ENCODE assay signal across 7 mouse cellular contexts in the genomic region with DNA sequence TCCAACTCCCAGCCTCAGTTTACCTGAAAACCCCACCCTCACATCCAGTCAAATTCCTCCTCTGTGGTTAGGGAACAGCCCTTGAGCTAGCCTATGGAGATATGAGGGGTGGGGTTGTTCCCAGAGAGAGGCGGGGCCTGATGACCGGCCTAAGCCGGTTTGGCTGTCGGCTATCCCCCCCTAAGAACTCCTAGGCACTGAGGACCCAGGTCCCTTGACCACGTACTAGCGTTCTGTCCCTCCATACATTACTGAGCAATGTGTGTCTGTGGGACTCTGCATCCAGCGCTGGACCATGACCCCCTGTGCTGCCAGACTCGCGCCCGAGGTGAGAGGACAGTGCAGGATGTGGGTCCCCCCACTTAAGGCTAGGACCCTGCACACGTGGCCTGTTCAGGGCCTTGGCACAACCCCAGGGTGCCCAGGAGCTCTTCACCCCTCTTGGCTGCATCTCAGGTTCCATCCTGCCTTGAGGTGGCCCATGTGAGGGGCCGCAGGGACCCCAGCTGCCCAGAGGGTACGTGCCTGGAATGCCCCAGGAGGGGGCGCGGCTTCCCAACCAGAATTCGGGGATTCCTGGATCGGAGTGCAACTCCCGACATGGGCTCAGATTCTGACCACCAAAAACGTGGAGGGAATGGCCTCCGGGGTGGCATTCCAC. TPM values are rescaled to one million over a fixed set of nuclear protein-coding genes. Genes with fewer than 3 reads are reported as not detected.
DNase-seq lines count a peak whose midpoint lies in the region; ATAC-seq and TF ChIP-seq lines count a peak whose summit lies in the region.

No protein-coding gene starts in this region.

- 22% methylated on average over 20 of the region's 20 CpGs for WGBS in heart, embryonic 15.5 days
- WGBS in liver, embryonic 13.5 days (ENCODE audit: insufficient replicate concordance): 55% methylated on average over 20 of the region's 20 CpGs

- no peak overlapping the region for H3K27ac ChIP-seq in ES-Bruce4 (ENCODE audit: insufficient read depth, low read length)
- peak overlapping the region; percentile 70 for H3K27ac ChIP-seq in heart, embryonic 15.5 days
- peak overlapping the region; percentile 84 for H3K27ac ChIP-seq in liver, embryonic 13.5 days

- H3K4me3 ChIP-seq in ES-Bruce4 (ENCODE audit: low read depth, low read length): peak overlapping the region; percentile 54
- H3K4me3 ChIP-seq in heart, embryonic 15.5 days: peak overlapping the region; percentile 37
- H3K4me3 ChIP-seq in liver, embryonic 13.5 days (replicated peaks): peak overlapping the region; percentile 39

- H3K36me3 ChIP-seq in ES-Bruce4 (ENCODE audit: control insufficient read depth, insufficient read depth, low read length, poor library complexity, severe bottlenecking): no peaks in the 10 kb centered on the region
- no peaks in the 10 kb centered on the region for H3K36me3 ChIP-seq in heart, embryonic 15.5 days
- H3K36me3 ChIP-seq in liver, embryonic 13.5 days: peaks cover 49% of the 10 kb centered on the region

- H3K4me1 ChIP-seq in ES-Bruce4 (ENCODE audit: control insufficient read depth, insufficient read depth, low read length): peaks cover 4% of the 10 kb centered on the region
- H3K4me1 ChIP-seq in heart, embryonic 15.5 days (replicated peaks): peaks cover 33% of the 10 kb centered on the region
- H3K4me1 ChIP-seq in liver, embryonic 13.5 days (replicated peaks): peaks cover 70% of the 10 kb centered on the region

- H3K9ac ChIP-seq in ES-Bruce4 (ENCODE audit: low read depth, poor library complexity, severe bottlenecking): no peak overlapping the region
- peak overlapping the region; percentile 46 for H3K9ac ChIP-seq in heart, embryonic 15.5 days
- H3K9ac ChIP-seq in liver, embryonic 13.5 days: peak overlapping the region; percentile 67

- peak overlapping the region; percentile 57 for H3K4me2 ChIP-seq in heart, embryonic 15.5 days
- H3K4me2 ChIP-seq in liver, embryonic 13.5 days: peak overlapping the region; percentile 66

- TF ChIP-seq CTCF in ES-Bruce4 (IDR thresholded peaks at IDR 0.05; ENCODE audit: low read depth, low read length): no peak

- no peaks in the 10 kb centered on the region for H3K9me3 ChIP-seq in ES-Bruce4 (replicated peaks; ENCODE audit: control insufficient read depth, insufficient read depth, low read length, poor library complexity, severe bottlenecking)
- H3K9me3 ChIP-seq in heart, embryonic 15.5 days (replicated peaks): no peaks in the 10 kb centered on the region
- H3K9me3 ChIP-seq in liver, embryonic 13.5 days (replicated peaks): no peaks in the 10 kb centered on the region

- H3K27me3 ChIP-seq in ES-Bruce4 (ENCODE audit: control insufficient read depth, insufficient read depth, low read length, poor library complexity, severe bottlenecking): no peaks in the 10 kb centered on the region
- peaks cover 20% of the 10 kb centered on the region for H3K27me3 ChIP-seq in heart, embryonic 15.5 days
- H3K27me3 ChIP-seq in liver, embryonic 13.5 days: peaks cover 3% of the 10 kb centered on the region; the same call in 1 of the 2 replicates

- peak; percentile 58 for DNase-seq in R1 (ENCODE audit: low read depth, low spot score)
- no peak for DNase-seq in liver, embryonic 13.5 days
- no peak for DNase-seq in cerebellum, postnatal 36 days
- DNase-seq in gastrocnemius, postnatal 14 days: no peak

- intact Hi-C loops in gastrocnemius, postnatal 14 days (cut with DNase I; ENCODE audit: low total_unique reads): no loop called here

- no peak for TF ChIP-seq POLR2A in ES-Bruce4 (IDR thresholded peaks at IDR 0.05; ENCODE audit: insufficient read depth, low read length)

- ATAC-seq in heart, embryonic 15.5 days (replicated peaks; ENCODE audit: insufficient number of reproducible peaks, insufficient read depth, low FRiP score, low read depth): peak; percentile 36; the same call in 1 of the 2 replicates
- ATAC-seq in liver, embryonic 13.5 days (ENCODE audit: low read depth): peak; percentile 37
- no peak for ATAC-seq in megakaryocyte-erythroid progenitor cell, adult 5-6 weeks (replicated peaks; ENCODE audit: low FRiP score, low TSS enrichment, poor library complexity, severe bottlenecking)

- no peak for TF ChIP-seq EP300 in ES-Bruce4 (IDR thresholded peaks at IDR 0.05; ENCODE audit: insufficient read depth, low read depth, low read length)

RNA-seq across cellular contexts. Expression of a gene that starts 3.1 kb away (rescaled TPM):
- 6.5 and 6.9 TPM in 2 replicates for polyA plus RNA-seq in ES-Bruce4 (2011; ENCODE audit: insufficient read depth, insufficient read length, low read depth, missing spikeins)
- 4.7 and 14.4 TPM in 2 replicates for polyA plus RNA-seq in heart, embryonic 15.5 days (2015; fragmentation: Nextera tagmentation; extraction: Ambion mirVana)
- polyA plus RNA-seq in liver, embryonic 13.5 days (2015; fragmentation: Nextera tagmentation; extraction: Ambion mirVana): 14.3 and 14.9 TPM in 2 replicates
- 76.2 and 103 TPM in 2 replicates for total RNA-seq in megakaryocyte-erythroid progenitor cell, adult 5-6 weeks (2014; fragmentation: Nextera tagmentation)
- total RNA-seq in megakaryocyte-erythroid progenitor cell, adult 5-6 weeks (2017): 52.8 and 64.4 TPM in 2 replicates
- 1 to 10 TPM; 1.7 to 1.9 TPM for total RNA-seq in gastrocnemius, postnatal 14 days (2021)

RNA-seq across cellular contexts. Expression of a gene that starts 20.0 kb away (rescaled TPM):
- 176 and 180 TPM in 2 replicates for polyA plus RNA-seq in ES-Bruce4 (2011; ENCODE audit: insufficient read depth, insufficient read length, low read depth, missing spikeins)
- 115 and 136 TPM in 2 replicates for polyA plus RNA-seq in heart, embryonic 15.5 days (2015; fragmentation: Nextera tagmentation; extraction: Ambion mirVana)
- polyA plus RNA-seq in liver, embryonic 13.5 days (2015; fragmentation: Nextera tagmentation; extraction: Ambion mirVana): 120 and 122 TPM in 2 replicates
- total RNA-seq in megakaryocyte-erythroid progenitor cell, adult 5-6 weeks (2014; fragmentation: Nextera tagmentation): 145 and 157 TPM in 2 replicates
- total RNA-seq in megakaryocyte-erythroid progenitor cell, adult 5-6 weeks (2017): 142 and 150 TPM in 2 replicates
- 10 to 100 TPM; 45.3 to 55.6 TPM for total RNA-seq in gastrocnemius, postnatal 14 days (2021)

RNA-seq across cellular contexts. Expression of a gene that starts 23.3 kb away (rescaled TPM):
- polyA plus RNA-seq in ES-Bruce4 (2011; ENCODE audit: insufficient read depth, insufficient read length, low read depth, missing spikeins): 10.6 and 11.0 TPM in 2 replicates
- polyA plus RNA-seq in heart, embryonic 15.5 days (2015; fragmentation: Nextera tagmentation; extraction: Ambion mirVana): 2.1 and 3.9 TPM in 2 replicates
- polyA plus RNA-seq in liver, embryonic 13.5 days (2015; fragmentation: Nextera tagmentation; extraction: Ambion mirVana): 6.3 and 7.4 TPM in 2 replicates
- 27.0 and 32.9 TPM in 2 replicates for total RNA-seq in megakaryocyte-erythroid progenitor cell, adult 5-6 weeks (2014; fragmentation: Nextera tagmentation)
- 11.0 and 12.1 TPM in 2 replicates for total RNA-seq in megakaryocyte-erythroid progenitor cell, adult 5-6 weeks (2017)
- total RNA-seq in gastrocnemius, postnatal 14 days (2021): 1 to 10 TPM; 4.2 TPM

RNA-seq across cellular contexts. Expression of a gene that starts 27.4 kb away (rescaled TPM):
- 479 and 507 TPM in 2 replicates for polyA plus RNA-seq in ES-Bruce4 (2011; ENCODE audit: insufficient read depth, insufficient read length, low read depth, missing spikeins)
- polyA plus RNA-seq in heart, embryonic 15.5 days (2015; fragmentation: Nextera tagmentation; extraction: Ambion mirVana): 628 and 658 TPM in 2 replicates
- polyA plus RNA-seq in liver, embryonic 13.5 days (2015; fragmentation: Nextera tagmentation; extraction: Ambion mirVana): 677 TPM in 2 replicates
- 566 and 603 TPM in 2 replicates for total RNA-seq in megakaryocyte-erythroid progenitor cell, adult 5-6 weeks (2014; fragmentation: Nextera tagmentation)
- total RNA-seq in megakaryocyte-erythroid progenitor cell, adult 5-6 weeks (2017): 483 and 498 TPM in 2 replicates
- total RNA-seq in gastrocnemius, postnatal 14 days (2021): 100 to 1,000 TPM; 389 TPM

RNA-seq across cellular contexts. Expression of a gene that starts 31.2 kb away (rescaled TPM):
- 156 and 164 TPM in 2 replicates for polyA plus RNA-seq in ES-Bruce4 (2011; ENCODE audit: insufficient read depth, insufficient read length, low read depth, missing spikeins)
- 208 and 243 TPM in 2 replicates for polyA plus RNA-seq in heart, embryonic 15.5 days (2015; fragmentation: Nextera tagmentation; extraction: Ambion mirVana)
- polyA plus RNA-seq in liver, embryonic 13.5 days (2015; fragmentation: Nextera tagmentation; extraction: Ambion mirVana): 45.8 and 49.6 TPM in 2 replicates
- 18.0 and 24.6 TPM in 2 replicates for total RNA-seq in megakaryocyte-erythroid progenitor cell, adult 5-6 weeks (2014; fragmentation: Nextera tagmentation)
- 13.8 and 25.6 TPM in 2 replicates for total RNA-seq in megakaryocyte-erythroid progenitor cell, adult 5-6 weeks (2017)
- total RNA-seq in gastrocnemius, postnatal 14 days (2021): 10 to 100 TPM; 19.2 to 24.8 TPM
